Mouse (Mus musculus) stomach, embryonic 14.5 days (tissue): Measurements from ENCODE around the gene Gm10392. TPM values are rescaled to one million over a fixed set of nuclear protein-coding genes. Genes with fewer than 3 reads are reported as not detected.

Experiments
- ATAC-seq: fragments of 200-750 bp; cut with Nextera tagmentation; 2 replicates; pipeline ENCODE4 v1.8.0; 2017; ENCODE audit warnings: low read depth, moderate TSS enrichment; ENCODE audit not compliant: insufficient number of reproducible peaks, insufficient read depth, low FRiP score
- H3K27ac ChIP-seq: fragments of 300-500 bp; sonication (generic); 2 replicates; pipeline ENCODE4 v1.5.1; 2014; ENCODE audit warnings: mild to moderate bottlenecking, low read length, moderate library complexity, mixed read lengths
- H3K27me3 ChIP-seq: fragments of 300-500 bp; sonication (generic); 2 replicates; pipeline ENCODE4 v1.6.1; 2014; ENCODE audit warnings: low read length, control low read depth, mixed read lengths; ENCODE audit not compliant: control insufficient read depth, insufficient read depth
- H3K36me3 ChIP-seq: fragments of 300-500 bp; sonication (generic); 2 replicates; pipeline ENCODE4 v1.6.1; 2014; ENCODE audit warnings: mild to moderate bottlenecking, control low read depth, low read length, moderate library complexity, mixed read lengths; ENCODE audit not compliant: control insufficient read depth, insufficient read depth
- H3K4me1 ChIP-seq: fragments of 300-500 bp; sonication (generic); 2 replicates; pipeline ENCODE4 v1.6.1; 2014; ENCODE audit warnings: low read length, control low read depth, mixed read lengths; ENCODE audit not compliant: control insufficient read depth, insufficient read depth
- H3K4me2 ChIP-seq: fragments of 300-500 bp; sonication (generic); replicated peaks from 2 replicates; pipeline ENCODE4 v1.6.1; 2014; ENCODE audit warnings: low read depth, low read length, control low read depth
- H3K4me3 ChIP-seq: fragments of 300-500 bp; sonication (generic); 2 replicates; pipeline ENCODE4 v1.5.1; 2014; ENCODE audit warnings: low read depth, low read length, control low read depth
- H3K9ac ChIP-seq: fragments of 300-500 bp; sonication (generic); replicated peaks from 2 replicates; pipeline ENCODE4 v1.6.1; 2014; ENCODE audit warnings: low read depth, mild to moderate bottlenecking, control low read depth, low read length, moderate library complexity, mixed read lengths
- H3K9me3 ChIP-seq: fragments of 300-500 bp; sonication (generic); 2 replicates; pipeline ENCODE4 v1.6.1; 2016; ENCODE audit warnings: low read depth, low read length, control low read depth; ENCODE audit not compliant: control insufficient read depth
- WGBS: fragments of 180-500 bp; shearing (Covaris S2); extraction: QIAGEN DNeasy Blood & Tissue Kit; methylation state at CpG from one replicate; pipeline ENCODE4 v1.1.7; 2014; 5-methylcytosine and 5-hydroxymethylcytosine counted together
- polyA plus RNA-seq: library from polyadenylated mRNA; unstranded; fragments of >200 nt; fragmentation: Nextera tagmentation; extraction: Ambion mirVana; gene quantifications from 2 replicates; pipeline ENCODE4 v1.2.1, GENCODE M21; 2014

Gene Gm10392
- polyA plus RNA-seq, 1 experiment from 2014 or later, result not detected

DNA sequence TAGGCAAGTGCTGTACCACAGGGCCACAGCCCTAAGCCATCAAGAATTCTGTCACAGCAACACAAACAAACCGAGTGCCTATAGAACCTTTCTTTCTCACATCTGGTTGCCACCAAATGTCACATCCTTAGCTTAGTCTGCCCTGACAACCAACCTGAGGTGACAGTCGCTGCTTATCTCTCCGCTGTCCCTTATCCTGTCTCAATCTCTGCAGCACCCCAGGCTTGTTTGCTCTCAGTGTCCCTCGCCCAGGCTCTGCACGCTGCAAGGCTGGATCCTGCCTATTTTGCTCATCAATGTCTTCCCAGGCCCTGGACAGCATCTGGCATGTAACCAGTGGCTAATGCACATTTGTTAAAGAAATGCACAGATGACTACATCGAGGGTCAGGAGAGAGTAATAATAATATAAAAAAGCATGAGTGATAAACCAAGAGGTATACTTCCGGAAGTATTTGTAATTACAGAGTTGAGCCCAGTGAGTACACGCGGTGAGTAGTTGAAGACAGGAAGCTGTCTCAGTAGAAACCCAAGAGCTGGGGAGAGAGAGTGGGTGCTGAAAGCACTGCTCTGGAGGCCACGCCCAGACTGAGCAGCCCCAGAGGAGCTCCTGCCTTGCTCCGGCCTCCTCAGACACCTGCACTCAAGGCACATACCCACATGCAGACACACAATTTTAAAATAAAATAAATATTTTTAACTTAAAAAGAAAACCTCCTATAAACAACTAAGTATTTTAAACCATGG is 35.3 kb downstream of the Gm10392 start:
- no peak overlapping the region for H3K4me2 ChIP-seq
- peaks cover 30% of the 10 kb centered on the region for H3K4me1 ChIP-seq
- WGBS, result 40% methylated on average over 11 of the region's 11 CpGs
- no peak overlapping the region for H3K4me3 ChIP-seq
- ATAC-seq, result no peak
- H3K27me3 ChIP-seq, result no peaks in the 10 kb centered on the region
- H3K9me3 ChIP-seq, result no peaks in the 10 kb centered on the region
- H3K27ac ChIP-seq, result no peak overlapping the region
- no peaks in the 10 kb centered on the region for H3K36me3 ChIP-seq
- no peak overlapping the region for H3K9ac ChIP-seq

DNA sequence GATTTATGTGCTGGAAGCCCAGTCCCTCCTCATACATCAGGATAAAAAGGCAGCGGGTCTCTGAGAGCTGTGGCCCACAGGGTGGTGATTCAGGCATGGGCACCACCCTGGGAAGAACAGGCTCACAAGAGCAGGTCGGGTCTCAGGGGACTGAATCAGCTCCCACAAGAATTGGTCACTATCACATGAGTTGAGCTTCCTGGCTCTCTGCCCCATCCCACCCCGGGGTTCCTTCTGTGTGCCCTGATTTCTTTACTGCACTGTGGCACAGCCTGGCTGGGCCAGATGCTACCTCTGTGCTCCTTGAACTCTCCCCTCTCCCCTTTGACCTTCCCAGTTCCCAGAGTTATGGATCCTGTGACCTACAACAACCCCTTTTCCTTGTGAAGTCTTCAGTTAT is 36.0 kb downstream of the Gm10392 start:
- peaks cover 23% of the 10 kb centered on the region for H3K4me1 ChIP-seq
- no peaks in the 10 kb centered on the region for H3K27me3 ChIP-seq
- H3K4me2 ChIP-seq, result no peak overlapping the region
- H3K36me3 ChIP-seq, result no peaks in the 10 kb centered on the region
- H3K9ac ChIP-seq, result no peak overlapping the region
- H3K9me3 ChIP-seq, result no peaks in the 10 kb centered on the region
- no peak for ATAC-seq
- H3K4me3 ChIP-seq, result no peak overlapping the region
- 65% methylated on average over 3 of the region's 3 CpGs for WGBS
- no peak overlapping the region for H3K27ac ChIP-seq

DNA sequence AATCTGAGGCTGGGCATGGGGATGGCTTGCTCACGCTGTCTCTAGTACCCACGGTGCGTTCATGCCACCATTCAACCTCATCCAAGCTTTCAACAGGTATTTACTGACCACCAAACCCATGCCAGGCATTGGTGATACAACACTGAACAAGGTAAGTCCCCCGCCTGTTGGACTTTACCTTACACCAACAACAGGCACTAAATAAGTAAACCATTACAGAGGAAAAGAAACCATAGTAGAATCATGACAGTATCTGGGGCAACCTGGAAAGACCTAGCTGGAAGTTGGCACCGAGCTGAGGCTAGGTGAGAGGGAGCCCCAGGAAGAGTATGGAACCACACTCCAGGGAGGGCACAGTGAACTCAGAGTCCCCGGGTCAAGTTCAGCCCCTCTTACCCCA is 42.1 kb downstream of the Gm10392 start:
- Histone ChIP-seq H3K36me3 (peaks cover 7% of the 10 kb centered on the region), H3K27ac (no peak overlapping the region), H3K9me3 (no peaks in the 10 kb centered on the region), H3K4me3 (no peak overlapping the region), H3K4me2 (no peak overlapping the region), H3K9ac (no peak overlapping the region), H3K4me1 (no peaks in the 10 kb centered on the region), H3K27me3 (no peaks in the 10 kb centered on the region)
- 89% methylated on average over 6 of the region's 6 CpGs for WGBS
- ATAC-seq, result no peak

DNA sequence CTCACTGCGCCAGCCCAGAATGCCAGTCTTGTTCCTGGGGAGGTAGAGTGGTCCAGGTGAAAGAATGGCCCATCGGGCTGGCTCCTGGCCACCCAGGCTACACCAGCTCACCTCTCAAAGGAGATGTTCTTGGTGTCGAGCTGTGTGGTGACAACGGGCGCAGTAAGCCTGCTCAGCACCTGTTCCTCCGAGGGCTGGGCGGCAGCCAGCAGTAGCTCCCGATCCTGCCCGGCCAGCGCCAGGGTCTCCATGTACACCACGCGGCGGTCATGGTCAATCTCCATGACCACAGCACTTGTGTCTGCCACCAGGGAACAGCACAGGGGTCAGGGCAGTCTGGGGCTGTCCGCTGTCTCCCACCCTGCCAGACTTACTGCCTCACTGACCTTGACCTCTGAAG is 42.8 kb downstream of the Gm10392 start:
- Histone ChIP-seq H3K27me3 (no peaks in the 10 kb centered on the region), H3K9me3 (no peaks in the 10 kb centered on the region), H3K4me1 (no peaks in the 10 kb centered on the region), H3K36me3 (peaks cover 13% of the 10 kb centered on the region), H3K4me2 (no peak overlapping the region), H3K9ac (no peak overlapping the region), H3K27ac (no peak overlapping the region), H3K4me3 (no peak overlapping the region)
- no peak for ATAC-seq
- 91% methylated on average over 14 of the region's 14 CpGs for WGBS

DNA sequence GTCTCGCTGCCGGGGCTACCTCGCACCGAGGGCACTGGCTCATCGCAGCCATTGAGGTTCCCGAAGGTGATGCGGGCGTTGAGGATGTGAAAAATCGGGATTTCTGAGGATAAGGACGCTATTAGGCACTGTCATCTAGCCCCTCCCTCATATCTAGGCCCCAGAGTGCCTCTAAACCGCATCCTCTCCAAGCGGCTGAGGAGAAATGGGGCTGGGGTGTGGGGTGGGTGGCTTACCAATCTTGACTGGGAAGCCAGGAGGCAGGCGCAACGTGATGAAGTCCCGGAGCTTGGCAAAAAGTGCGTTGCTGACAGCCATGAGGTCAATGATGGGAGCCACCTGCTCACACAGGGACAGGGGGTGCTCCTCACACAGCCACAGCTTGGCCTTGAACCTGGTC is 46.2 kb downstream of the Gm10392 start:
- H3K4me3 ChIP-seq, result no peak overlapping the region
- 84% methylated on average over 16 of the region's 16 CpGs for WGBS
- ATAC-seq, result no peak
- H3K9me3 ChIP-seq, result no peaks in the 10 kb centered on the region
- H3K9ac ChIP-seq, result no peak overlapping the region
- no peak overlapping the region for H3K4me2 ChIP-seq
- peaks cover under 1% of the 10 kb centered on the region; the same call in 1 of the 2 replicates for H3K27me3 ChIP-seq
- H3K27ac ChIP-seq, result no peak overlapping the region
- peaks cover 20% of the 10 kb centered on the region for H3K36me3 ChIP-seq
- H3K4me1 ChIP-seq, result no peaks in the 10 kb centered on the region

DNA sequence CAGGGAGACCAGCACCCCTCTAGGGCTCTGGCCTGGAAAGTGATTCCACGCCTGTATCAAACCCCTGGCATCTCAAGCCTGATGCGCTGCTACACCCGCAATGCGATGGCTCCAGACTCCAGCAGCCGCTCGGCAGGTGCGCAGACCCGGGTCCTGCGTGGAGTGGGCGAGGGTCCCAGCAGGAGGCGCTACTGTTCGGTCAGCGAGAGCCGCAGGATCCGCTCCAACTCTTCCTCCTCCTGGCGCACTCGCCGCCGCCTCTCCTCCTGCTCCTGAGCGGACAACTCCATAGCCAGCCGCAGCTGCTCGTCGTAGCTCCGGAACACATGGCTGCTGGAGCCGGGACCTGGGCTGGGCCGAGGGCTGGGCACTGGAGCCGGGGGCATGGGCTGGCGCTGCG is 47.6 kb downstream of the Gm10392 start:
- Histone ChIP-seq H3K27ac (no peak overlapping the region), H3K4me2 (no peak overlapping the region), H3K9me3 (no peaks in the 10 kb centered on the region), H3K9ac (no peak overlapping the region), H3K4me3 (no peak overlapping the region), H3K36me3 (peaks cover 20% of the 10 kb centered on the region), H3K4me1 (0 out of 2 replicates have a peak, but pooled peaks cover 6% of the 10 kb centered on the region), H3K27me3 (peaks cover 12% of the 10 kb centered on the region)
- ATAC-seq, result no peak
- 76% methylated on average over 29 of the region's 29 CpGs for WGBS

DNA sequence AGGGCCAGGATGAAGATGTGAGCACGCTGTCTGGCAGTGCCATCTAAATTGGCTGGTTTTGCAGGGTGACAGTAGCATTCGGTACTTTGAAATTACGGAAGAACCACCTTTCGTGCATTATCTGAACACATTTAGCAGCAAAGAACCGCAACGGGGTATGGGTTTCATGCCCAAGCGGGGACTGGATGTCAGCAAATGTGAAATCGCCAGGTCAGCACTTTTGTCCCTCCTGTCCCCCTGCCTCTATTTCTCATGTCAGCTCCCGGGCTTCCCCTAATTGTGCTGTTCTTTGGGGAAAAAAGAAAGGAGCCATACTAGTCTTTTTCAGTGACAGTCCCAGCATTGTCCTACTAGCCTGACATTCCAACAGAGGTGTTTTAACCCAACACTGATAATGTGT is 50.6 kb downstream of the Gm10392 start:
- 77% methylated on average over 9 of the region's 9 CpGs for WGBS

DNA sequence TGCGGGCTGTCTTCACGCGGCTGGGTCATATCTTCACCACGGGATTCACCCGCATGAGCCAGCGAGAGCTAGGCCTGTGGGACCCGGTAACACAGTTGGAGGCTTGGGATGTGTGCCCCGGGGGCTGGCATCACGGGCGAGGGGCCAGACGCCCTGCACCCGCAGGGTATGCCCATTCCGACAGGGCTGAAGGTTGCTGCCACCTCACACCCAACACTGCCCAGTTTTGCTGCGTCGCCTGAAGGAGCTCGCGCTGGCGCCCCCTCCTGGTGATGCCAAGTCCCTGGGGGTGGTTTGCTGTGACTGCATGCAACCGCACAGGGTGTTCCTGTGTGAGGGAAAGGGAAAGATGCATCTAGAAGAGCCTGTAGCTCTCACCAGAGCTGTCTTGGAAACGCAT is 51.2 kb downstream of the Gm10392 start:
- no peak overlapping the region for H3K4me3 ChIP-seq
- H3K9ac ChIP-seq, result no peak overlapping the region
- ATAC-seq, result no peak
- H3K36me3 ChIP-seq, result peaks cover 16% of the 10 kb centered on the region; the same call in 1 of the 2 replicates
- H3K4me1 ChIP-seq, result 0 out of 2 replicates have a peak, but pooled peaks cover 6% of the 10 kb centered on the region
- WGBS, result 13% methylated on average over 20 of the region's 20 CpGs
- H3K27me3 ChIP-seq, result peaks cover 20% of the 10 kb centered on the region
- H3K27ac ChIP-seq, result no peak overlapping the region
- no peaks in the 10 kb centered on the region for H3K9me3 ChIP-seq
- no peak overlapping the region for H3K4me2 ChIP-seq

More for the DNA sequence above, 50.6 kb downstream of the Gm10392 start:
- Histone ChIP-seq H3K4me1 (0 out of 2 replicates have a peak, but pooled peaks cover 6% of the 10 kb centered on the region), H3K4me3 (no peak overlapping the region), H3K27ac (no peak overlapping the region), H3K27me3 (peaks cover 19% of the 10 kb centered on the region), H3K4me2 (no peak overlapping the region), H3K9me3 (no peaks in the 10 kb centered on the region), H3K9ac (no peak overlapping the region), H3K36me3 (peaks cover 16% of the 10 kb centered on the region; the same call in 1 of the 2 replicates)
- ATAC-seq, result no peak
